In genomic region chr7:3616057-3616388, GRCm38 (mm10) we compare ENCODE assay signal across 8 mouse cellular contexts. TPM values are rescaled to one million over a fixed set of nuclear protein-coding genes. Genes with fewer than 3 reads are reported as not detected.
DNase-seq lines count a peak whose midpoint lies in the region; ATAC-seq and TF ChIP-seq lines count a peak whose summit lies in the region.

Gene Oscar (minus strand): TSS chr7:3616157.

- peak within 1 kb of the TSS; percentile 89; the same call in 1 of the 2 replicates for H3K4me3 ChIP-seq in kidney, postnatal 0 days (replicated peaks; ENCODE audit: low read depth, low read length)
- H3K4me3 ChIP-seq in embryonic facial prominence, embryonic 14.5 days (ENCODE audit: low read depth, low read length), result peak within 1 kb of the TSS; percentile 80
- H3K4me3 ChIP-seq in intestine, postnatal 0 days (ENCODE audit: low read depth, low read length), result peak within 1 kb of the TSS; percentile 85
- H3K4me3 ChIP-seq in neural tube, embryonic 12.5 days, result peak within 1 kb of the TSS; percentile 72

- no peaks in the 10 kb centered on the region for H3K9me3 ChIP-seq in kidney, postnatal 0 days (replicated peaks; ENCODE audit: low read length)
- H3K9me3 ChIP-seq in embryonic facial prominence, embryonic 14.5 days (ENCODE audit: control insufficient read depth, low read length), result no peaks in the 10 kb centered on the region
- no peaks in the 10 kb centered on the region for H3K9me3 ChIP-seq in intestine, postnatal 0 days (ENCODE audit: control insufficient read depth)
- no peaks in the 10 kb centered on the region for H3K9me3 ChIP-seq in neural tube, embryonic 12.5 days

- 79% methylated on average over 4 of the region's 4 CpGs for WGBS in kidney, postnatal 0 days
- WGBS in embryonic facial prominence, embryonic 14.5 days, result 80% methylated on average over 4 of the region's 4 CpGs
- 78% methylated on average over 4 of the region's 4 CpGs for WGBS in intestine, postnatal 0 days
- 82% methylated on average over 4 of the region's 4 CpGs for WGBS in neural tube, embryonic 12.5 days

- TF ChIP-seq CTCF in kidney, postnatal 0 days (IDR thresholded peaks at IDR 0.05; ENCODE audit: low read depth), result no peak
- no peak for TF ChIP-seq CTCF in intestine, postnatal 0 days (IDR thresholded peaks at IDR 0.05; ENCODE audit: low read depth)

- H3K9ac ChIP-seq in kidney, postnatal 0 days (ENCODE audit: low read depth, low read length), result no peak within 1 kb of the TSS
- no peak within 1 kb of the TSS for H3K9ac ChIP-seq in embryonic facial prominence, embryonic 14.5 days (ENCODE audit: low read depth, low read length)
- H3K9ac ChIP-seq in intestine, postnatal 0 days (ENCODE audit: low read depth, low read length), result no peak within 1 kb of the TSS
- no peak within 1 kb of the TSS for H3K9ac ChIP-seq in neural tube, embryonic 12.5 days

- peak within 1 kb of the TSS; percentile 60; the same call in 1 of the 2 replicates for H3K4me2 ChIP-seq in kidney, postnatal 0 days (ENCODE audit: low read length)
- H3K4me2 ChIP-seq in embryonic facial prominence, embryonic 14.5 days (ENCODE audit: low read depth, low read length), result 0 out of 2 replicates have a peak within 1 kb of the TSS, but pooled peaks have one; percentile 61
- 0 out of 2 replicates have a peak within 1 kb of the TSS, but pooled peaks have one; percentile 71 for H3K4me2 ChIP-seq in intestine, postnatal 0 days (replicated peaks; ENCODE audit: low read depth)
- peak within 1 kb of the TSS; percentile 87 for H3K4me2 ChIP-seq in neural tube, embryonic 12.5 days (replicated peaks)

- H3K27me3 ChIP-seq in kidney, postnatal 0 days (ENCODE audit: insufficient read depth, low read length), result no peaks in the 10 kb centered on the region
- no peaks in the 10 kb centered on the region for H3K27me3 ChIP-seq in embryonic facial prominence, embryonic 14.5 days (replicated peaks; ENCODE audit: control insufficient read depth, insufficient read depth, low read length)
- no peaks in the 10 kb centered on the region for H3K27me3 ChIP-seq in intestine, postnatal 0 days (replicated peaks; ENCODE audit: control insufficient read depth, insufficient read depth, low read length)
- no peaks in the 10 kb centered on the region for H3K27me3 ChIP-seq in neural tube, embryonic 12.5 days (replicated peaks)

- H3K4me1 ChIP-seq in kidney, postnatal 0 days (replicated peaks; ENCODE audit: insufficient read depth, low read length), result no peaks in the 10 kb centered on the region
- no peaks in the 10 kb centered on the region for H3K4me1 ChIP-seq in embryonic facial prominence, embryonic 14.5 days (ENCODE audit: control insufficient read depth, insufficient read depth, low read length)
- H3K4me1 ChIP-seq in intestine, postnatal 0 days (replicated peaks; ENCODE audit: control insufficient read depth, insufficient read depth, low read length), result no peaks in the 10 kb centered on the region
- peaks cover 4% of the 10 kb centered on the region; the same call in 1 of the 2 replicates for H3K4me1 ChIP-seq in neural tube, embryonic 12.5 days

- peaks cover 19% of the 10 kb centered on the region for H3K36me3 ChIP-seq in kidney, postnatal 0 days (ENCODE audit: insufficient read depth, low read length)
- H3K36me3 ChIP-seq in embryonic facial prominence, embryonic 14.5 days (ENCODE audit: control insufficient read depth, insufficient read depth, low read length), result peaks cover 22% of the 10 kb centered on the region
- peaks cover 19% of the 10 kb centered on the region for H3K36me3 ChIP-seq in intestine, postnatal 0 days (ENCODE audit: control insufficient read depth, insufficient read depth)
- peaks cover 19% of the 10 kb centered on the region for H3K36me3 ChIP-seq in neural tube, embryonic 12.5 days

- H3K27ac ChIP-seq in kidney, postnatal 0 days, result no peak within 1 kb of the TSS
- no peak within 1 kb of the TSS for H3K27ac ChIP-seq in embryonic facial prominence, embryonic 14.5 days (replicated peaks; ENCODE audit: low read depth, low read length)
- H3K27ac ChIP-seq in intestine, postnatal 0 days (ENCODE audit: low read depth, low read length), result no peak within 1 kb of the TSS
- no peak within 1 kb of the TSS for H3K27ac ChIP-seq in neural tube, embryonic 12.5 days

- no peak for DNase-seq in kidney, postnatal 0 days (ENCODE audit: low spot score)
- DNase-seq in kidney, postnatal 25 days, result no peak
- no peak for DNase-seq in embryonic facial prominence, embryonic 14.5 days (ENCODE audit: low spot score)
- DNase-seq in thymus, postnatal 14 days, result no peak
- no peak for DNase-seq in ovary, postnatal 10 days (ENCODE audit: low spot score)
- DNase-seq in layer of hippocampus, adult 9-10 months (ENCODE audit: low spot score), result no peak

- ATAC-seq in kidney, postnatal 0 days (replicated peaks; ENCODE audit: low FRiP score, low read depth), result no peak
- ATAC-seq in embryonic facial prominence, embryonic 14.5 days (ENCODE audit: low read depth), result no peak
- no peak for ATAC-seq in intestine, postnatal 0 days
- no peak for ATAC-seq in neural tube, embryonic 12.5 days (ENCODE audit: low FRiP score, low read depth)

RNA-seq across cellular contexts. Expression of gene Oscar, which starts in this region (rescaled TPM):
- polyA plus RNA-seq in kidney, postnatal 0 days (2015; fragmentation: Nextera tagmentation; extraction: Ambion mirVana), result 0.14 TPM in 1 of 2 replicates, not detected in the other
- 0.22 and 0.49 TPM in 2 replicates for polyA plus RNA-seq in embryonic facial prominence, embryonic 14.5 days (2014; fragmentation: Nextera tagmentation; extraction: Ambion mirVana)
- 0.08 and 0.13 TPM in 2 replicates for polyA plus RNA-seq in intestine, postnatal 0 days (2015; fragmentation: Nextera tagmentation; extraction: Ambion mirVana)
- polyA plus RNA-seq in neural tube, embryonic 12.5 days (2016; fragmentation: Nextera tagmentation; extraction: Ambion mirVana), result 0.24 and 0.29 TPM in 2 replicates
